Comparison of ENCODE assay signal across 10 mouse cellular contexts in the genomic region with DNA sequence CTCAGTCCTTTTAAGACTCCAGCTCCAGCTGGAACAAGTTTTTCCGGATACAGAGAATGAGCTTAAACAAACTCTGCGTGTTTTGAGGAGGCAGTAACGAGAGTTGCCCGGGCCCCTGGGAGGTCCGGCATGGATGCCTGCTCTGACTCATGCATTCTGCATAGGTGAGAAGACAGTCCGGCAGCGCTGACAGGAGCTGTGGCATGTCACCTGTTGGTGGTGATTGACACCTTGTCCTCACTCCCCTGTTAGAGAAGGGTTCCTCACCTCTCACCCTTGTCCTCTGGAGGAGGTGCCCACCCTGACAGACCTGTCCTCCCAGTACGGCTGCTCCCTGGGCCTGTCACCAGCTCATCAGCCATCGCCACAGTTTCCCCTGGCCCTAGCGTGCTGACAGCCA.
DNase-seq lines count a peak whose midpoint lies in the region; ATAC-seq lines count a peak whose summit lies in the region.
"Had no signal": no experiment of that assay in that cellular context is flagged by ENCODE, and none has a peak within 500 bp of the region (broad histone marks: within the 10 kb centered on the region; RNA-seq: fewer than 3 reads in every experiment).

No protein-coding gene starts in this region.

- no peak overlapping the region for H3K4me3 ChIP-seq in heart, embryonic 13.5 days
- no peak overlapping the region for H3K4me3 ChIP-seq in kidney, embryonic 14.5 days (ENCODE audit: low read length)
- H3K4me3 ChIP-seq in embryonic facial prominence, embryonic 12.5 days: no peak overlapping the region
- H3K4me3 ChIP-seq in stomach, embryonic 14.5 days (ENCODE audit: low read depth, low read length): no peak overlapping the region

- 0 out of 2 replicates have a peak overlapping the region, but pooled peaks have one; percentile 2 for H3K4me2 ChIP-seq in heart, embryonic 13.5 days
- H3K4me2 ChIP-seq in kidney, embryonic 14.5 days (replicated peaks; ENCODE audit: low read depth, low read length): no peak overlapping the region
- H3K4me2 ChIP-seq in embryonic facial prominence, embryonic 12.5 days (replicated peaks): no peak overlapping the region
- no peak overlapping the region for H3K4me2 ChIP-seq in stomach, embryonic 14.5 days (replicated peaks; ENCODE audit: low read depth, low read length)

- 0 out of 2 replicates have a peak overlapping the region, but pooled peaks have one; percentile 30 for H3K9ac ChIP-seq in heart, embryonic 13.5 days
- H3K9ac ChIP-seq in kidney, embryonic 14.5 days (ENCODE audit: low read depth, low read length): no peak overlapping the region
- H3K9ac ChIP-seq in embryonic facial prominence, embryonic 12.5 days: no peak overlapping the region
- no peak overlapping the region for H3K9ac ChIP-seq in stomach, embryonic 14.5 days (replicated peaks; ENCODE audit: low read depth, low read length)
- H3K9ac ChIP-seq: forebrain, postnatal 0 days had no signal

- 14% methylated on average over 10 of the region's 10 CpGs for WGBS in heart, embryonic 13.5 days
- 56% methylated on average over 10 of the region's 10 CpGs for WGBS in kidney, embryonic 14.5 days
- WGBS in embryonic facial prominence, embryonic 12.5 days: 55% methylated on average over 10 of the region's 10 CpGs
- 52% methylated on average over 10 of the region's 10 CpGs for WGBS in stomach, embryonic 14.5 days

- H3K27ac ChIP-seq in heart, embryonic 13.5 days (replicated peaks): peak overlapping the region; percentile 76
- no peak overlapping the region for H3K27ac ChIP-seq in kidney, embryonic 14.5 days (ENCODE audit: low read depth, low read length)
- no peak overlapping the region for H3K27ac ChIP-seq in embryonic facial prominence, embryonic 12.5 days
- peak overlapping the region; percentile 40; the same call in 1 of the 2 replicates for H3K27ac ChIP-seq in stomach, embryonic 14.5 days (ENCODE audit: low read length)

- H3K36me3 ChIP-seq in heart, embryonic 13.5 days: no peaks in the 10 kb centered on the region
- H3K36me3 ChIP-seq in kidney, embryonic 14.5 days (ENCODE audit: control insufficient read depth, insufficient read depth, low read length): no peaks in the 10 kb centered on the region
- H3K36me3 ChIP-seq in embryonic facial prominence, embryonic 12.5 days: no peaks in the 10 kb centered on the region
- H3K36me3 ChIP-seq in stomach, embryonic 14.5 days (ENCODE audit: control insufficient read depth, insufficient read depth, low read length): no peaks in the 10 kb centered on the region

- DNase-seq in heart, adult 18-20 months: no peak
- peak; percentile 15 for DNase-seq in kidney, postnatal 14 days
- no peak for DNase-seq in adrenal gland, postnatal 36 days
- DNase-seq in ovary, adult 18-20 months (ENCODE audit: low spot score): no peak
- DNase-seq: cerebellum, adult 8-10 months; forebrain, postnatal 0 days had no signal

- peaks cover 91% of the 10 kb centered on the region for H3K4me1 ChIP-seq in heart, embryonic 13.5 days
- H3K4me1 ChIP-seq in kidney, embryonic 14.5 days (ENCODE audit: control insufficient read depth, insufficient read depth, low read length): peaks cover 7% of the 10 kb centered on the region; the same call in 1 of the 2 replicates
- H3K4me1 ChIP-seq in embryonic facial prominence, embryonic 12.5 days: peaks cover 11% of the 10 kb centered on the region
- H3K4me1 ChIP-seq in stomach, embryonic 14.5 days (ENCODE audit: control insufficient read depth, insufficient read depth, low read length): peaks cover 11% of the 10 kb centered on the region; the same call in 1 of the 2 replicates

- peak; percentile 66; the same call in 1 of the 2 replicates for ATAC-seq in heart, embryonic 13.5 days (ENCODE audit: extremely low read depth, insufficient number of reproducible peaks, low FRiP score, low TSS enrichment)
- no peak for ATAC-seq in kidney, embryonic 14.5 days (ENCODE audit: low FRiP score, low TSS enrichment)
- ATAC-seq in embryonic facial prominence, embryonic 12.5 days (ENCODE audit: insufficient number of reproducible peaks, insufficient read depth, low FRiP score, low TSS enrichment): 0 out of 2 replicates have a peak, but pooled peaks have one; percentile 13
- ATAC-seq in stomach, embryonic 14.5 days (ENCODE audit: insufficient number of reproducible peaks, insufficient read depth, low FRiP score, low read depth): 0 out of 2 replicates have a peak, but pooled peaks have one; percentile 43
- ATAC-seq: forebrain, postnatal 0 days had no signal

- no peaks in the 10 kb centered on the region for H3K9me3 ChIP-seq in heart, embryonic 13.5 days
- no peaks in the 10 kb centered on the region for H3K9me3 ChIP-seq in kidney, embryonic 14.5 days (ENCODE audit: control insufficient read depth, low read length)
- H3K9me3 ChIP-seq in embryonic facial prominence, embryonic 12.5 days: no peaks in the 10 kb centered on the region
- no peaks in the 10 kb centered on the region for H3K9me3 ChIP-seq in stomach, embryonic 14.5 days (ENCODE audit: control insufficient read depth, low read depth, low read length)

- H3K27me3 ChIP-seq in heart, embryonic 13.5 days (replicated peaks): 0 out of 2 replicates have a peak, but pooled peaks cover 7% of the 10 kb centered on the region
- no peaks in the 10 kb centered on the region for H3K27me3 ChIP-seq in kidney, embryonic 14.5 days (ENCODE audit: control insufficient read depth, insufficient read depth, low read length)
- H3K27me3 ChIP-seq in embryonic facial prominence, embryonic 12.5 days: no peaks in the 10 kb centered on the region
- no peaks in the 10 kb centered on the region for H3K27me3 ChIP-seq in stomach, embryonic 14.5 days (ENCODE audit: control insufficient read depth, insufficient read depth, low read length)

Comparison
In these comparisons a context has a peak if more than half of its experiments do, and no peak if none do; other contexts are left out.
1. H3K27ac ChIP-seq: peak in heart, embryonic 13.5 days (single experiment) and stomach, embryonic 14.5 days (single experiment); none in kidney, embryonic 14.5 days (single experiment) and embryonic facial prominence, embryonic 12.5 days (single experiment).